Mouse (Mus musculus): ENCODE measurements at regions not wholly inside any gene's neighbourhood (a gene's known extent, or its start where the extent isn't known, plus 50 kb on each side); places are given as distances from the start of the nearest gene placed in this dataset.

- no peak for DNase-seq
Observed at GRCm38 (mm10) chr11:113032487-113033228, 250.6 kb downstream of the Sox9 start.

- no peak for DNase-seq
Observed at GRCm38 (mm10) chr11:113034911-113035310, 252.9 kb downstream of the Sox9 start.

- no peak for DNase-seq
Observed at GRCm38 (mm10) chr11:113037736-113038135, 255.7 kb downstream of the Sox9 start.

GRCm38 (mm10) chr11:113042710-113043109, 260.7 kb downstream of the Sox9 start:
- DNase-seq = no peak

- DNase-seq = peak; percentile 16
Observed at GRCm38 (mm10) chr11:113046200-113047051, 264.4 kb downstream of the Sox9 start.

GRCm38 (mm10) chr11:113048158-113048557, 266.1 kb downstream of the Sox9 start:
- no peak for DNase-seq

- no peak for DNase-seq
Observed at GRCm38 (mm10) chr11:113049593-113049992, 267.6 kb downstream of the Sox9 start.

- DNase-seq = no peak
Observed at GRCm38 (mm10) chr11:113052536-113052935, 270.5 kb downstream of the Sox9 start.

GRCm38 (mm10) chr11:113056042-113056632, 274.1 kb downstream of the Sox9 start:
- DNase-seq = no peak

GRCm38 (mm10) chr11:113056824-113057223, 274.8 kb downstream of the Sox9 start:
- peak; percentile 46 for DNase-seq

GRCm38 (mm10) chr11:113070365-113070764, 288.3 kb downstream of the Sox9 start:
- no peak for DNase-seq

- DNase-seq = no peak
Observed at GRCm38 (mm10) chr11:113071942-113072341, 289.9 kb downstream of the Sox9 start.

- no peak for DNase-seq
Observed at GRCm38 (mm10) chr11:113074328-113074727, 292.3 kb downstream of the Sox9 start.

- no peak for DNase-seq
Observed at GRCm38 (mm10) chr11:113076371-113076770, 294.3 kb downstream of the Sox9 start.

GRCm38 (mm10) chr11:113080311-113080710, 298.3 kb downstream of the Sox9 start:
- DNase-seq = no peak

GRCm38 (mm10) chr11:113084442-113084841, 302.4 kb downstream of the Sox9 start:
- no peak for DNase-seq

- DNase-seq = no peak
Observed at GRCm38 (mm10) chr11:113085556-113085955, 303.5 kb downstream of the Sox9 start.

GRCm38 (mm10) chr11:113087084-113087483, 305.1 kb downstream of the Sox9 start:
- DNase-seq = no peak

- no peak for DNase-seq
Observed at GRCm38 (mm10) chr11:113089637-113090351, 307.8 kb downstream of the Sox9 start.

GRCm38 (mm10) chr11:113091901-113092568, 310.0 kb downstream of the Sox9 start:
- no peak for DNase-seq

GRCm38 (mm10) chr11:113093895-113094445, 311.9 kb downstream of the Sox9 start:
- no peak for DNase-seq

- DNase-seq = no peak
Observed at GRCm38 (mm10) chr11:113095625-113096024, 313.6 kb downstream of the Sox9 start.
